Mouse (Mus musculus): Measurements from ENCODE around the gene Vmn2r89. TPM values are rescaled to one million over a fixed set of nuclear protein-coding genes. Genes with fewer than 3 reads are reported as not detected.
"Not testable (repeated sequence)": the region's sequence is repeated elsewhere in the genome, so short reads cannot be mapped to it uniquely, and the experiment has no call there.

Vmn2r89 gene
- polyA plus RNA-seq (2014; fragmentation: Nextera tagmentation; extraction: Ambion mirVana): not detected in 2 replicates

DNA sequence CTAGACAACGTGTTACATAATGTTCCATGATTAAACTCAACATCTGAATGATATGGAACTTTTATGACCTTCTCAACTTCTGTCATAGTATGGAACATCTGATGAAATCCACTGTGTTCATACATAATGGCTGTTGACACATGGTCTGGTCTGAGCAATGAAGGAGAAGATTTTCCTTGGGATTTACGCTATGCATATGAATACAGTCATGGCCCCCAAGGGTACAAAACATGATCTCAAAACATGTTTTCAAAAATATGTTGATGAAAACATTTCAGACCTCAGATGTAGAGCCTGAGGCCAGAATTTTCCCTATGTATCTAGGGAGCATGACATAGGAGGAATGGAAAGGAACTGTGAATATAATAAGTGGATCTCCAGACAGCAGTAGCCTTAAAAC is at the start of gene Vmn2r89:
TSS of gene Vmn2r89 (plus strand) at position 301 of the 400 bp plus-strand sequence.
- H3K27ac ChIP-seq (ENCODE audit: low read depth, low read length); H3K36me3 ChIP-seq (ENCODE audit: control insufficient read depth, insufficient read depth, low read length); H3K9ac ChIP-seq (ENCODE audit: low read length); H3K4me3 ChIP-seq (ENCODE audit: low read depth, low read length); H3K4me1 ChIP-seq (ENCODE audit: control insufficient read depth, insufficient read depth, low read length); ATAC-seq (ENCODE audit: insufficient read depth, low FRiP score, low TSS enrichment); H3K4me2 ChIP-seq (ENCODE audit: low read depth); H3K9me3 ChIP-seq (ENCODE audit: control insufficient read depth, low read length); DNase-seq (ENCODE audit: low spot score); H3K27me3 ChIP-seq (ENCODE audit: control insufficient read depth, insufficient read depth, low read length): not testable (repeated sequence)
- 76% methylated on average over 2 of the region's 2 CpGs for WGBS

DNA sequence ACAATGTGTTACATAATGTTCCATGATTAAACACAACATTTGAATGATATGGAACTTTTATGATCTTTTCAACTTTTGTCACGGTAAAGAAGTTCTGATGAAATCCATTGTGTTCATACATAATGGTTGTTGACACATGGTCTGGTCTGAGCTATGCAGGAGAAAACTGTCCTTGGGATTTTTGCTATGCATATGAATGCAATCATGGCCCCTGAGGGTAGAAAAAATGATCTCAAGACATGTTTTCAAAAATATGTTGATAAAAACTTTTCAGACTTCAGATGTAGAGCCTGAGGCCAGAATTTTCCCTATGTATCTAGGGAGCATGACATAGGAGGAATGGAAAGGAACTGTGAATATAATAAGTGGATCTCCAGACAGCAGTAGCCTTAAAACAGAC is 41.1 kb upstream of the Vmn2r89 start, which contains the start of gene Vmn2r88:
TSS of gene Vmn2r88 (plus strand) at position 301 of the 400 bp plus-strand sequence.
- WGBS: 84% methylated on average over 1 of the region's 1 CpGs

DNA sequence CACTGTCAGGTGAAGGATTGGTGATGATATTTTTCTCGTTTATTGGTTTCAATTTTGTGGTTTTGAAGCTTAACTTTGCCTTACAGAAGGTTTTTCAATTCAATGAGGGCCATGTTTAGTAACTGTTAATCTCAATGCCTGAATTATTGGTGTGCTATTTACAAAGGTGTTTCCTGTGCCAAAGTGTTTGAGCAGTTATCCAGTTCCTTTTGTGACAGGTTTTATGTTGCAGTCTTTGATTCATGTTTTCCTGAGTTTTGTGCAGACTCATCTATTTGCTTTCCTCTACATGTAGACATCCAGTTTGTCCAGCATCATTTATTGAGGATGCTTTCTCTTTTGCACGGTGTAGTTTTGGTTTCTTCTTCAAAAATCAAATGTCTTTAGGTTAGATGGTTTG is 27.8 kb upstream of the Vmn2r89 start:
- no peaks in the 10 kb centered on the region for H3K9me3 ChIP-seq (ENCODE audit: control insufficient read depth, low read length)
- no peak for ATAC-seq (ENCODE audit: insufficient read depth, low FRiP score, low TSS enrichment)
- WGBS: 70% methylated on average over 2 of the region's 2 CpGs

More for the DNA sequence above, 41.1 kb upstream of the Vmn2r89 start, which contains the start of gene Vmn2r88:
- Histone ChIP-seq H3K4me3 (ENCODE audit: low read depth, low read length) (no peak within 1 kb of the TSS), H3K9ac (ENCODE audit: low read length) (no peak within 1 kb of the TSS), H3K27me3 (ENCODE audit: control insufficient read depth, insufficient read depth, low read length) (no peaks in the 10 kb centered on the region), H3K4me1 (ENCODE audit: control insufficient read depth, insufficient read depth, low read length) (no peaks in the 10 kb centered on the region), H3K4me2 (ENCODE audit: low read depth) (no peak within 1 kb of the TSS), H3K36me3 (ENCODE audit: control insufficient read depth, insufficient read depth, low read length) (no peaks in the 10 kb centered on the region), H3K9me3 (ENCODE audit: control insufficient read depth, low read length) (no peaks in the 10 kb centered on the region), H3K27ac (ENCODE audit: low read depth, low read length) (no peak within 1 kb of the TSS)
- no peak for ATAC-seq (ENCODE audit: insufficient read depth, low FRiP score, low TSS enrichment)
- no peak for DNase-seq (ENCODE audit: low spot score)

DNA sequence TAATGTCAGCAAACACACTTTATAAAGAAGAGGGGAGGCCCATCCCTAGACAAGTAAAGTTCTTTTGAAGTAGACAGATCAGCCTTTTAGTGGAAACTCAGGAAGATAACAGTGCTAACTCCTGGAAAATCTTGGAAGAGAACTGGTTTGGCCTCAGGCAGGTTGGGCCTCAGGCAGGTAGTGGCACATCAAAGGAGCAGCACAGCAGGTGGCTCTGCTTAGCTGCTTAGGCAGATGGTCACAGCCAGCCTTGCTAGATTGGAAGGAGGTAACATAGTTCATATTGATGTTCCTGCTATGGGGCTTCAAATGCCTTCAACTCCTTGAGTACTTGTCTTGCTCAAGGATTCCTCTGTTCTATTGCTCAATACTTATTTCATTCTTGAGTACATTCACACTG is 21.5 kb upstream of the Vmn2r89 start:
- ATAC-seq (ENCODE audit: insufficient read depth, low FRiP score, low TSS enrichment); H3K4me2 ChIP-seq (ENCODE audit: low read depth); H3K4me3 ChIP-seq (ENCODE audit: low read depth, low read length); H3K27me3 ChIP-seq (ENCODE audit: control insufficient read depth, insufficient read depth, low read length); H3K9me3 ChIP-seq (ENCODE audit: control insufficient read depth, low read length); H3K27ac ChIP-seq (ENCODE audit: low read depth, low read length); H3K9ac ChIP-seq (ENCODE audit: low read length); H3K36me3 ChIP-seq (ENCODE audit: control insufficient read depth, insufficient read depth, low read length); H3K4me1 ChIP-seq (ENCODE audit: control insufficient read depth, insufficient read depth, low read length); DNase-seq (ENCODE audit: low spot score): not testable (repeated sequence)

More for the DNA sequence above, 27.8 kb upstream of the Vmn2r89 start:
- Histone ChIP-seq H3K4me1 (ENCODE audit: control insufficient read depth, insufficient read depth, low read length) (no peaks in the 10 kb centered on the region), H3K36me3 (ENCODE audit: control insufficient read depth, insufficient read depth, low read length) (no peaks in the 10 kb centered on the region), H3K4me3 (ENCODE audit: low read depth, low read length) (no peak overlapping the region), H3K9ac (ENCODE audit: low read length) (no peak overlapping the region), H3K4me2 (ENCODE audit: low read depth) (no peak overlapping the region), H3K27ac (ENCODE audit: low read depth, low read length) (no peak overlapping the region), H3K27me3 (ENCODE audit: control insufficient read depth, insufficient read depth, low read length) (no peaks in the 10 kb centered on the region)
- DNase-seq (ENCODE audit: low spot score): no peak

DNA sequence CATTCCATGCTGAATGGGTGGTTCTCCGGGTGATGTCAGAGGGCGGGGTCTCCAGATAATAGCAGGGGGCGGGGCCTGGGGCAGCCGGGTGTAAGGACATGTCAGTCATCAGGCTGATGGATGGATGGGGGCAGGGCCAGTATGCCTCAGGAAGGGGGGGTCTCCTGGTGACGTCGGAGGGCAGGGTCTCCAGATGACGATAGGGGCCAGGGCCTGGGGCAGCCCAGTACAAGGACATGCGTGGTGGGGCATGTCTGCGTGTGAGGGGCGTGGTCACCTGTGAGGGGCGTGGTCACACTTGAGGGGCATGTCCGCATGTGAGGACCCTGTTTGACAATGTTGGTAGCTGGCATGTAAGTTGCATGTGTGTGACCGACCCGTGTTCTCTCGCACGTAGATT is 17.1 kb upstream of the Vmn2r89 start:
- Histone ChIP-seq H3K4me1 (ENCODE audit: control insufficient read depth, insufficient read depth, low read length) (no peaks in the 10 kb centered on the region), H3K4me3 (ENCODE audit: low read depth, low read length) (no peak overlapping the region), H3K27ac (ENCODE audit: low read depth, low read length) (no peak overlapping the region), H3K27me3 (ENCODE audit: control insufficient read depth, insufficient read depth, low read length) (no peaks in the 10 kb centered on the region), H3K9me3 (ENCODE audit: control insufficient read depth, low read length) (0 out of 2 replicates have a peak, but pooled peaks cover 5% of the 10 kb centered on the region), H3K36me3 (ENCODE audit: control insufficient read depth, insufficient read depth, low read length) (no peaks in the 10 kb centered on the region), H3K4me2 (ENCODE audit: low read depth) (no peak overlapping the region), H3K9ac (ENCODE audit: low read length) (no peak overlapping the region)
- 90% methylated on average over 15 of the region's 16 CpGs for WGBS
- DNase-seq (ENCODE audit: low spot score): no peak
- 0 out of 2 replicates have a peak, but pooled peaks have one; percentile 16 for ATAC-seq (ENCODE audit: insufficient read depth, low FRiP score, low TSS enrichment)

DNA sequence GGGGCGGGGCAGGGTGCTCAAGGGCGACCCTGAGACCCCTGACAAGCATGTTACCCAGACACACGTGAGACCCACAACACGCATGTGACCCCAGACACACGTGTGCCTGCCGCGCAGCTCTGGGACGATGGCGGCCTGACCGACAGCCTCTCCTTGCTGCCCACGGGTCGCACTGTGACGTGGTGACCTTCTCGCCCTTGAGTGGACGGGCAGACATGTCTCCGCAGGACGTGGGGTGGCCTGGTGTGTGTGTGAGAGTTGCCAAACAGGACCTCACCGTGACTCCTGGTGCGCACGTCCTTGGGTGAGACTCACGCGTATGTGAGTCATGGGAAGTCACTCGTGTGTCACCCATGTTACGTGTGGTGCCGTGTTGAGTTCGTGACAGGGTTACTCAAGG is 16.6 kb upstream of the Vmn2r89 start:
- Histone ChIP-seq H3K9me3 (ENCODE audit: control insufficient read depth, low read length) (0 out of 2 replicates have a peak, but pooled peaks cover 5% of the 10 kb centered on the region), H3K4me3 (ENCODE audit: low read depth, low read length) (no peak overlapping the region), H3K36me3 (ENCODE audit: control insufficient read depth, insufficient read depth, low read length) (no peaks in the 10 kb centered on the region), H3K4me1 (ENCODE audit: control insufficient read depth, insufficient read depth, low read length) (no peaks in the 10 kb centered on the region), H3K9ac (ENCODE audit: low read length) (no peak overlapping the region), H3K4me2 (ENCODE audit: low read depth) (no peak overlapping the region), H3K27ac (ENCODE audit: low read depth, low read length) (no peak overlapping the region), H3K27me3 (ENCODE audit: control insufficient read depth, insufficient read depth, low read length) (no peaks in the 10 kb centered on the region)
- WGBS: 95% methylated on average over 26 of the region's 26 CpGs
- ATAC-seq (ENCODE audit: insufficient read depth, low FRiP score, low TSS enrichment) (no peak), DNase-seq (ENCODE audit: low spot score) (no peak)

DNA sequence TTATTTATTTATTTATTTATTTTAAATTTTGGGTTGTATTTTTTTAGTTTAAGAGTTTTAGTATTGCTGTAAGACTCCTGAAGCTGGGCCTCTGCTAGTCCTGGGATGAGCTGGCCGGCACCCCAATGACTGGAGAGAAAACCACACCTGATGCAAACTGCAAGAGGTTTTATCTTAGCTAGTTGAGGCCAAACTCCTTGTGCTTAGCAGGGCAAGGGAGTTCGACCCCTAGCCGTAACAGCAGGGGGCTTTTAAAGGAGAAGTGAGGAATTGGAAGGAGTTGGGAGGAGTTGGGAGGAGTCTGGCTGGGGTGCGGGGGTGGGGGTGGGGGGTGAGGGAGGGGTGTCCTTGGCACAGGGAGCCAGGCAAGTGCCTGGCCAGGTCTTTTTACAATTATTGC is 12.7 kb upstream of the Vmn2r89 start:
- Histone ChIP-seq H3K4me2 (ENCODE audit: low read depth) (no peak overlapping the region), H3K4me3 (ENCODE audit: low read depth, low read length) (no peak overlapping the region), H3K27me3 (ENCODE audit: control insufficient read depth, insufficient read depth, low read length) (no peaks in the 10 kb centered on the region), H3K27ac (ENCODE audit: low read depth, low read length) (no peak overlapping the region), H3K4me1 (ENCODE audit: control insufficient read depth, insufficient read depth, low read length) (no peaks in the 10 kb centered on the region), H3K9me3 (ENCODE audit: control insufficient read depth, low read length) (0 out of 2 replicates have a peak, but pooled peaks cover 5% of the 10 kb centered on the region), H3K36me3 (ENCODE audit: control insufficient read depth, insufficient read depth, low read length) (no peaks in the 10 kb centered on the region), H3K9ac (ENCODE audit: low read length) (no peak overlapping the region)
- WGBS: 81% methylated on average over 4 of the region's 4 CpGs
- no peak for DNase-seq (ENCODE audit: low spot score)
- ATAC-seq (ENCODE audit: insufficient read depth, low FRiP score, low TSS enrichment): no peak

DNA sequence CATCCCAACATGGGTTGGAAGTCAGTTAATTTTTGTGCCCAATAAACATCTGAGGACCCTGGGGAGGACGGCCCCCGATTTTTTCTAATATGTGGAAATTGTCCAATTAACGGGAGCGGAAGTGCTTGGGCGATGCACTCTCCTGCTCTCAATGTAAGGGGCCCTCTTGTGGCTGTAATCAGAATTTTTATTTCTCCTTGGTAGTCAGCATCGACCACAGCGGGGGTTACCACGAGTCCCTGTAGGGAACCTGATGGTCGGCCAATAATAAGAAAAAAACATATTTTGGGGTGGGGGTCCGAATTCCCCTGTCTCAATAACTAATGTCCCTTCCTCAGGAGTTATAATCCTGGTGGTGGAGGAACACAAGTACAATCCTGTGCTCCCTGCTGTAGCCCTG is 28.6 kb downstream of the Vmn2r89 start:
- WGBS: 91% methylated on average over 10 of the region's 10 CpGs
- not testable (repeated sequence) for H3K4me2 ChIP-seq (ENCODE audit: low read depth); H3K27me3 ChIP-seq (ENCODE audit: control insufficient read depth, insufficient read depth, low read length); H3K9me3 ChIP-seq (ENCODE audit: control insufficient read depth, low read length); ATAC-seq (ENCODE audit: insufficient read depth, low FRiP score, low TSS enrichment); H3K4me3 ChIP-seq (ENCODE audit: low read depth, low read length); H3K9ac ChIP-seq (ENCODE audit: low read length); H3K36me3 ChIP-seq (ENCODE audit: control insufficient read depth, insufficient read depth, low read length); DNase-seq (ENCODE audit: low spot score); H3K27ac ChIP-seq (ENCODE audit: low read depth, low read length); H3K4me1 ChIP-seq (ENCODE audit: control insufficient read depth, insufficient read depth, low read length)

DNA sequence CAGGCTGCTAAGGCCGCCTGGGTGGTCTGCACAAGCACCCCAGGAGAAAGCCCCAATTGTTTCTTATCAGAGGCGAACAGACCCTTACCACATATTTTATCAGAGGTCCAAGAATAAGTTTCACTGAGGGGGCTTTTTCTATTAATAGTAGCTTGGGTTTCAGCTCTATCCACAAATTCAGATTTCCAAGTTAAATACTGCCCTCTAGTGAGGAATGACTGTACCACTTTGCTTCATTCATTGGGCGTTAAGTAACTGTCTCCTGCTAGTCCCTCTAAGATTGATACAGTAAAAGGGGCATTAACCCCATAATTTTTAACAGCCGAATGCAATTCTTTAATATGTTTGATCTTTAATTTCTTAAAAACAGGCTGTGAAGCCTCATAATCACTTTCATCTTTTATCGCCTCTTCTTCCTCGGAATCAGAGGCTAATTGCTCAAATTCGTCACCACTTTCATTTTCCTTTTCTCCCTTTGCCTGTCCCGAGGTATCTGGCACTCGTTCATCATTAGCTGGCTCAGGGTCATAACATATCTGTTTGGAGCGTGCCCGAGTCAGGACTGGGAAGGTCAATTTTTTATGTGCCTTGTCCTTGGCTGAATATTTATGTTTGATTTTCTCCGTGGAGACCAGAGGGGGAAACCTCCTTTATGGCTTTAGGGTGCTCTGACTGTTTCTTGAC is 29.8 kb downstream of the Vmn2r89 start:
- H3K4me1 ChIP-seq (ENCODE audit: control insufficient read depth, insufficient read depth, low read length); H3K9me3 ChIP-seq (ENCODE audit: control insufficient read depth, low read length); H3K4me3 ChIP-seq (ENCODE audit: low read depth, low read length); H3K27me3 ChIP-seq (ENCODE audit: control insufficient read depth, insufficient read depth, low read length); H3K36me3 ChIP-seq (ENCODE audit: control insufficient read depth, insufficient read depth, low read length); ATAC-seq (ENCODE audit: insufficient read depth, low FRiP score, low TSS enrichment); H3K27ac ChIP-seq (ENCODE audit: low read depth, low read length); H3K4me2 ChIP-seq (ENCODE audit: low read depth); DNase-seq (ENCODE audit: low spot score); H3K9ac ChIP-seq (ENCODE audit: low read length): not testable (repeated sequence)
- 87% methylated on average over 12 of the region's 12 CpGs for WGBS

All from neural tube, embryonic 11.5 days (tissue).